Mouse (Mus musculus): ENCODE results near the gene Gpn3. TPM values are rescaled to one million over a fixed set of nuclear protein-coding genes. Genes with fewer than 3 reads are reported as not detected.

Gene Gpn3
- total RNA-seq (2014; fragmentation: Nextera tagmentation) (35.0 and 59.8 TPM in 2 replicates), total RNA-seq (2017) (42.2 and 51.9 TPM in 2 replicates)

GRCm38 (mm10) chr5:122371591-122372191 lies at the start of gene Gpn3:
Gene Gpn3, plus strand, starts transcription at chr5:122371876.
- ATAC-seq (replicated peaks; ENCODE audit: poor library complexity, severe bottlenecking): peak; percentile 39

GRCm38 (mm10) chr5:122323523-122323922 lies 48.2 kb upstream of the Gpn3 start:
- ATAC-seq (replicated peaks; ENCODE audit: poor library complexity, severe bottlenecking): no peak

GRCm38 (mm10) chr5:122324608-122325431 lies 46.9 kb upstream of the Gpn3 start:
- no peak for ATAC-seq (replicated peaks; ENCODE audit: poor library complexity, severe bottlenecking)

GRCm38 (mm10) chr5:122325477-122325876 lies 46.2 kb upstream of the Gpn3 start:
- ATAC-seq (replicated peaks; ENCODE audit: poor library complexity, severe bottlenecking): no peak

GRCm38 (mm10) chr5:122327283-122327682 lies 44.4 kb upstream of the Gpn3 start:
- no peak for ATAC-seq (replicated peaks; ENCODE audit: poor library complexity, severe bottlenecking)

- ATAC-seq (replicated peaks; ENCODE audit: poor library complexity, severe bottlenecking): no peak
Measured at GRCm38 (mm10) chr5:122330269-122330668, 41.4 kb upstream of the Gpn3 start.

GRCm38 (mm10) chr5:122334682-122335081 lies 37.0 kb upstream of the Gpn3 start:
- ATAC-seq (replicated peaks; ENCODE audit: poor library complexity, severe bottlenecking): no peak

- ATAC-seq (replicated peaks; ENCODE audit: poor library complexity, severe bottlenecking): no peak
Measured at GRCm38 (mm10) chr5:122336554-122337294, 35.0 kb upstream of the Gpn3 start.

GRCm38 (mm10) chr5:122342874-122343273 lies 28.8 kb upstream of the Gpn3 start:
- 0 out of 2 replicates have a peak, but pooled peaks have one; percentile 33 for ATAC-seq (replicated peaks; ENCODE audit: poor library complexity, severe bottlenecking)

GRCm38 (mm10) chr5:122343768-122344167 lies 27.9 kb upstream of the Gpn3 start:
- ATAC-seq (replicated peaks; ENCODE audit: poor library complexity, severe bottlenecking): peak; percentile 87

GRCm38 (mm10) chr5:122344260-122344659 lies 27.4 kb upstream of the Gpn3 start:
- peak; percentile 71 for ATAC-seq (replicated peaks; ENCODE audit: poor library complexity, severe bottlenecking)

- ATAC-seq (replicated peaks; ENCODE audit: poor library complexity, severe bottlenecking): no peak
Measured at GRCm38 (mm10) chr5:122345777-122346176, 25.9 kb upstream of the Gpn3 start.

GRCm38 (mm10) chr5:122353807-122354491 lies 17.7 kb upstream of the Gpn3 start, which contains the start of the genes Rad9b and Vps29:
Gene Rad9b, minus strand, starts transcription at chr5:122354233.
Gene Vps29, plus strand, starts transcription at chr5:122354369.
- ATAC-seq (replicated peaks; ENCODE audit: poor library complexity, severe bottlenecking): peak; percentile 99

GRCm38 (mm10) chr5:122354492-122355067 lies 17.1 kb upstream of the Gpn3 start:
- ATAC-seq (replicated peaks; ENCODE audit: poor library complexity, severe bottlenecking): peak; percentile 64

- ATAC-seq (replicated peaks; ENCODE audit: poor library complexity, severe bottlenecking): peak; percentile 98
Measured at GRCm38 (mm10) chr5:122372192-122372769, 605 bp downstream of the Gpn3 start, which contains the start of gene Fam216a. Gene Fam216a, minus strand, starts transcription at chr5:122372364.

GRCm38 (mm10) chr5:122372878-122373277 lies 1.2 kb downstream of the Gpn3 start:
- ATAC-seq (replicated peaks; ENCODE audit: poor library complexity, severe bottlenecking): no peak

- ATAC-seq (replicated peaks; ENCODE audit: poor library complexity, severe bottlenecking): no peak
Measured at GRCm38 (mm10) chr5:122377101-122377833, 5.6 kb downstream of the Gpn3 start.

GRCm38 (mm10) chr5:122378171-122378570 lies 6.5 kb downstream of the Gpn3 start:
- no peak for ATAC-seq (replicated peaks; ENCODE audit: poor library complexity, severe bottlenecking)

Data from granulocyte monocyte progenitor cell, adult 5-6 weeks (primary cell).